Mouse (Mus musculus) MEL (cell line): ENCODE results near the gene Sgms1. TPM values are rescaled to one million over a fixed set of nuclear protein-coding genes. Genes with fewer than 3 reads are reported as not detected.

ENCODE experiments used
- DNase-seq: peaks from one replicate; pipeline ENCODE4 v3.0.0; 2011; ENCODE audit warnings: low read depth, low spot score
- H3K27ac ChIP-seq: 2 replicates; pipeline ENCODE4 v1.5.1; 2012; ENCODE audit warnings: low read depth, mild to moderate bottlenecking, control low read depth, low read length, moderate library complexity; ENCODE audit not compliant: control insufficient read depth
- H3K27me3 ChIP-seq, 2 experiments: fragments of 150-350 bp in 1 of 2; sonication (generic) in 1 of 2; 2 replicates each; pipeline ENCODE4 v1.6.1; 2012; ENCODE audit warnings: low read length in 2 of 2, mild to moderate bottlenecking in 2 of 2, improper control_type of control experiment in 1 of 2, moderate library complexity in 1 of 2; ENCODE audit not compliant: insufficient read depth in 2 of 2, control insufficient read depth in 1 of 2
- H3K36me3 ChIP-seq, 2 experiments: 2 replicates each; pipeline ENCODE4 v1.6.1; 2012 to 2014; ENCODE audit warnings: low read length in 2 of 2, improper control_type of control experiment in 1 of 2, inconsistent platforms in 1 of 2, mild to moderate bottlenecking in 1 of 2; ENCODE audit not compliant: insufficient read depth in 2 of 2, control insufficient read depth in 1 of 2
- H3K4me1 ChIP-seq, 2 experiments: fragments of 150-350 bp in 1 of 2; sonication (generic) in 1 of 2; 2 replicates each; pipeline ENCODE4 v1.6.1; 2012; ENCODE audit warnings: low read length in 2 of 2, improper control_type of control experiment in 1 of 2, mild to moderate bottlenecking in 1 of 2; ENCODE audit not compliant: insufficient read depth in 2 of 2, control insufficient read depth in 1 of 2
- H3K4me3 ChIP-seq, 2 experiments: fragments of 150-350 bp in 1 of 2; sonication (generic) in 1 of 2; 2 replicates each; pipeline ENCODE4 v1.5.1; 2012; ENCODE audit warnings: low read depth in 2 of 2, low read length in 2 of 2, mild to moderate bottlenecking in 2 of 2, moderate library complexity in 2 of 2, control low read depth in 1 of 2, improper control_type of control experiment in 1 of 2; ENCODE audit not compliant: control insufficient read depth in 1 of 2, insufficient read depth in 1 of 2
- H3K79me2 ChIP-seq: 2 replicates; pipeline ENCODE4 v1.6.1; 2012; ENCODE audit warnings: mild to moderate bottlenecking, low read length, moderate library complexity; ENCODE audit not compliant: control insufficient read depth, poor library complexity, insufficient read depth
- H3K9ac ChIP-seq: 2 replicates; pipeline ENCODE4 v1.6.1; 2012; ENCODE audit warnings: low read depth, mild to moderate bottlenecking, control low read depth, low read length, moderate library complexity; ENCODE audit not compliant: control insufficient read depth, poor library complexity, severe bottlenecking
- H3K9me3 ChIP-seq: fragments of 150-350 bp; sonication (generic); replicated peaks from 2 replicates; pipeline ENCODE4 v1.6.1; 2012; ENCODE audit warnings: mild to moderate bottlenecking, low read length, improper control_type of control experiment, moderate library complexity; ENCODE audit not compliant: insufficient read depth
- BHLHE40 ChIP-seq: IDR thresholded peaks from 2 replicates; pipeline ENCODE4 v1.6.1; 2012; ENCODE audit warnings: low read depth, mild to moderate bottlenecking, inconsistent platforms, low read length, improper control_type of control experiment, borderline replicate concordance
- E2F4 ChIP-seq: IDR thresholded peaks from 2 replicates; pipeline ENCODE4 v1.6.1; 2011; ENCODE audit warnings: low read depth, low read length, improper control_type of control experiment, borderline replicate concordance
- ELF1 ChIP-seq: IDR thresholded peaks from 2 replicates; pipeline ENCODE4 v1.6.1; 2014; ENCODE audit warnings: low read depth, mild to moderate bottlenecking, inconsistent platforms, low read length, improper control_type of control experiment, moderate library complexity
- ETS1 ChIP-seq: IDR thresholded peaks from 2 replicates; pipeline ENCODE4 v1.6.1; 2012; ENCODE audit warnings: low read depth, mild to moderate bottlenecking, inconsistent platforms, low read length, improper control_type of control experiment, moderate library complexity
- GATA1 ChIP-seq: IDR thresholded peaks from 2 replicates; pipeline ENCODE4 v1.6.1; 2011; ENCODE audit warnings: low read depth, low read length, improper control_type of control experiment
- HCFC1 ChIP-seq: IDR thresholded peaks from 2 replicates; pipeline ENCODE4 v1.6.1; 2012; ENCODE audit warnings: low read depth, mild to moderate bottlenecking, inconsistent platforms, low read length, improper control_type of control experiment, moderate library complexity
- JUND ChIP-seq: IDR thresholded peaks from 2 replicates; pipeline ENCODE4 v1.6.1; 2011; ENCODE audit warnings: low read depth, mild to moderate bottlenecking, improper control_type of control experiment, low read length
- KAT2A ChIP-seq: conservative IDR thresholded peaks from 2 replicates; pipeline ENCODE4 v1.6.1; 2012; ENCODE audit warnings: low read depth, low read length, improper control_type of control experiment, inconsistent platforms
- MAX ChIP-seq: IDR thresholded peaks from 2 replicates; pipeline ENCODE4 v1.6.1; 2011; ENCODE audit warnings: low read length, improper control_type of control experiment
- MAZ ChIP-seq: IDR thresholded peaks from 2 replicates; pipeline ENCODE4 v1.6.1; 2012; ENCODE audit warnings: low read depth, mild to moderate bottlenecking, inconsistent platforms, low read length, improper control_type of control experiment
- MEF2A ChIP-seq: IDR thresholded peaks from 2 replicates; pipeline ENCODE4 v1.6.1; 2014; ENCODE audit warnings: low read depth, mild to moderate bottlenecking, inconsistent platforms, low read length, improper control_type of control experiment; ENCODE audit not compliant: poor library complexity, insufficient replicate concordance, severe bottlenecking; ENCODE audit errors: extremely low read depth
- MYC ChIP-seq: IDR thresholded peaks from 2 replicates; pipeline ENCODE4 v1.6.1; 2011; ENCODE audit warnings: low read depth, mild to moderate bottlenecking, low read length, improper control_type of control experiment, moderate library complexity
- NELFE ChIP-seq: IDR thresholded peaks from 2 replicates; pipeline ENCODE4 v1.6.1; 2011; ENCODE audit warnings: low read depth, low read length, improper control_type of control experiment
- POLR2AphosphoS2 ChIP-seq: IDR thresholded peaks from 2 replicates; pipeline ENCODE4 v1.6.1; 2011; ENCODE audit warnings: low read length, improper control_type of control experiment
- RCOR1 ChIP-seq: IDR thresholded peaks from 2 replicates; pipeline ENCODE4 v1.6.1; 2012; ENCODE audit warnings: low read depth, mild to moderate bottlenecking, inconsistent platforms, low read length, improper control_type of control experiment
- SMC3 ChIP-seq: IDR thresholded peaks from 2 replicates; pipeline ENCODE4 v1.6.1; 2011; ENCODE audit warnings: low read depth, low read length, improper control_type of control experiment
- TCF12 ChIP-seq: IDR thresholded peaks from 2 replicates; pipeline ENCODE4 v1.6.1; 2014; ENCODE audit warnings: low read depth, mild to moderate bottlenecking, inconsistent platforms, low read length, improper control_type of control experiment, moderate library complexity
- UBTF ChIP-seq: IDR thresholded peaks from 2 replicates; pipeline ENCODE4 v1.6.1; 2012; ENCODE audit warnings: low read depth, mild to moderate bottlenecking, inconsistent platforms, low read length, improper control_type of control experiment, moderate library complexity, borderline replicate concordance; ENCODE audit not compliant: insufficient read depth
- USF1 ChIP-seq: IDR thresholded peaks from 2 replicates; pipeline ENCODE4 v1.6.1; 2014; ENCODE audit warnings: low read depth, mild to moderate bottlenecking, inconsistent platforms, low read length, improper control_type of control experiment, moderate library complexity
- USF2 ChIP-seq, 2 experiments: IDR thresholded peaks; 2 replicates each; pipeline ENCODE4 v1.6.1; 2011 to 2012; ENCODE audit warnings: improper control_type of control experiment in 2 of 2, low read length in 2 of 2, borderline replicate concordance in 1 of 2, inconsistent platforms in 1 of 2, low read depth in 1 of 2, mild to moderate bottlenecking in 1 of 2; ENCODE audit not compliant: insufficient read depth in 1 of 2
- ZC3H11A ChIP-seq: IDR thresholded peaks from 2 replicates; pipeline ENCODE4 v1.6.1; 2012; ENCODE audit warnings: low read depth, mild to moderate bottlenecking, inconsistent platforms, low read length, improper control_type of control experiment
- ZNF384 ChIP-seq: IDR thresholded peaks from 2 replicates; pipeline ENCODE4 v1.6.1; 2012; ENCODE audit warnings: low read depth, mild to moderate bottlenecking, inconsistent platforms, low read length, improper control_type of control experiment
- polyA plus RNA-seq, 2 experiments: library from polyadenylated mRNA; stranded (reverse) in 1 of 2; unstranded in 1 of 2; fragments of >175 nt in 1 of 2; fragments of >200 nt in 1 of 2; gene quantifications; 2 replicates each; pipeline versions ENCODE4 v1.2.1 to v1.2.4; 2012; ENCODE audit warnings: low replicate concordance in 2 of 2, low read depth in 1 of 2; ENCODE audit not compliant: insufficient read length in 2 of 2, insufficient read depth in 1 of 2, missing spikeins in 1 of 2
- total RNA-seq: library from RNA; depleted of rRNA; stranded (reverse); fragments of 300-350 nt; gene quantifications from 2 replicates; pipeline ENCODE4 v1.2.3, GENCODE M21; 2012

Gene Sgms1
- total and polyA plus RNA-seq, 3 experiments: 16.3 to 18.5 TPM; not detected in 1

GRCm38 (mm10) chr19:32216710-32217109 lies 172.8 kb downstream of the Sgms1 start:
- TF ChIP-seq MEF2A: no peak
- TF ChIP-seq HCFC1: no peak
- TF ChIP-seq RCOR1: no peak
- no peak for TF ChIP-seq TCF12
- no peak for TF ChIP-seq ETS1
- TF ChIP-seq MAZ: no peak
- TF ChIP-seq, all 39 proteins: peak for 0
- Histone ChIP-seq H3K9me3 (no peaks in the 10 kb centered on the region), H3K4me3 (no peak overlapping the region), H3K9ac (no peak overlapping the region), H3K27me3 (no peaks in the 10 kb centered on the region), H3K4me1 (peaks cover under 1 to 2% of the 10 kb centered on the region in 2 experiments; a peak in 3 of 4 replicates), H3K36me3 (peaks cover 2 to 4% of the 10 kb centered on the region in 2 experiments), H3K79me2 (peaks cover 4% of the 10 kb centered on the region), H3K27ac (no peak overlapping the region)
- DNase-seq: no peak

- Histone ChIP-seq H3K9me3 (no peaks in the 10 kb centered on the region), H3K36me3 (peaks cover 0 to 4% of the 10 kb centered on the region in 2 experiments; a peak in 2 of 4 replicates), H3K4me1 (no peaks in the 10 kb centered on the region), H3K79me2 (peaks cover 4% of the 10 kb centered on the region), H3K4me3 (no peak overlapping the region), H3K27ac (no peak overlapping the region)
- TF ChIP-seq ETS1 (no peak), GATA1 (no peak), JUND (no peak)
- TF ChIP-seq, all 39 proteins: peak for 0
- DNase-seq: no peak
- no peaks in the 10 kb centered on the region for H3K27me3 ChIP-seq
- H3K9ac ChIP-seq: no peak overlapping the region
Observed at GRCm38 (mm10) chr19:32214905-32215806, 174.4 kb downstream of the Sgms1 start.

- Histone ChIP-seq H3K27ac (no peak overlapping the region), H3K4me3 (no peak overlapping the region), H3K9ac (no peak overlapping the region), H3K79me2 (peaks cover 2% of the 10 kb centered on the region; the same call in 1 of the 2 replicates), H3K36me3 (peaks cover 0 to 3% of the 10 kb centered on the region in 2 experiments; a peak in 2 of 4 replicates), H3K9me3 (no peaks in the 10 kb centered on the region), H3K4me1 (no peaks in the 10 kb centered on the region), H3K27me3 (no peaks in the 10 kb centered on the region)
- no peak for TF ChIP-seq BHLHE40
- TF ChIP-seq USF1: no peak
- TF ChIP-seq UBTF: no peak
- no peak for TF ChIP-seq MEF2A
- no peak for TF ChIP-seq USF2 (IDR thresholded peaks at IDR 0.05; ENCODE audit: borderline replicate concordance in 1 of 2, insufficient read depth in 1 of 2, low read depth in 1 of 2, low read length in 2 of 2)
- TF ChIP-seq POLR2AphosphoS2: no peak
- TF ChIP-seq MAZ: no peak
- no peak for TF ChIP-seq MAX
- no peak for TF ChIP-seq SMC3
- TF ChIP-seq ZC3H11A: no peak
- TF ChIP-seq HCFC1: no peak
- TF ChIP-seq NELFE: no peak
- TF ChIP-seq TCF12: no peak
- TF ChIP-seq E2F4: no peak
- no peak for TF ChIP-seq KAT2A
- TF ChIP-seq MYC: no peak
- TF ChIP-seq ZNF384: no peak
- TF ChIP-seq ELF1: no peak
- no peak for TF ChIP-seq ETS1
- no peak for DNase-seq
Observed at GRCm38 (mm10) chr19:32213577-32213976, 175.9 kb downstream of the Sgms1 start.
